Mouse (Mus musculus): Measurements from ENCODE around the gene Srebf1.

DNA sequence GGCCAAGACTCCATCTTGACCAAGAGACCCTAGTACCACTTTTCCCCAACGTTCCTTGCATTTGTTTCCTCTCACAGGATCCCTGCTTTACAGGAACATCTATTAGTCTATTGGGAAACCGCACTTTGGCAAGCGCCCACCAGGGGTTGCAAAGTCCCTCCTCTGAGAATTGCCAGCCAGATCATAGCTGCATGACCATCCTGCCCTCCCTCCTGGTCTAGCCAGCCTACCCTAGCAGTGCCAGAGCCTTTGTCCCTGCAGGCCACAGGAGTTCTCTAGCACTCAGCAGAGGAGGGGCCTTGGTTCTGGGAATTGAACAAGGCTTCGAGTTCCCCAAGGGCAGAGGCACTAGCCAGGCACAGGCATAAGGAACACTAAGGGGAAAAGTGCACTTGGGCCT is 2.3 kb upstream of the Srebf1 start:
- TF ChIP-seq CTCF (IDR thresholded peaks at IDR 0.05; ENCODE audit: low read depth): peak; percentile 50
- no peak for TF ChIP-seq EP300 (IDR thresholded peaks at IDR 0.05; ENCODE audit: low read depth)

Data from liver, embryonic 14.5 days (tissue).